Mouse (Mus musculus) right cerebral cortex, postnatal 36 days (tissue): ENCODE measurements around the gene Oog4.
"Not testable (repeated sequence)": the region's sequence is repeated elsewhere in the genome, so short reads cannot be mapped to it uniquely, and the experiment has no call there.

Experiments
- DNase-seq, 2 experiments: peaks; one replicate each; pipeline ENCODE4 v3.0.0; 2022; ENCODE audit warnings: low spot score in 2 of 2, mixed read lengths in 1 of 2

Gene Oog4

DNA sequence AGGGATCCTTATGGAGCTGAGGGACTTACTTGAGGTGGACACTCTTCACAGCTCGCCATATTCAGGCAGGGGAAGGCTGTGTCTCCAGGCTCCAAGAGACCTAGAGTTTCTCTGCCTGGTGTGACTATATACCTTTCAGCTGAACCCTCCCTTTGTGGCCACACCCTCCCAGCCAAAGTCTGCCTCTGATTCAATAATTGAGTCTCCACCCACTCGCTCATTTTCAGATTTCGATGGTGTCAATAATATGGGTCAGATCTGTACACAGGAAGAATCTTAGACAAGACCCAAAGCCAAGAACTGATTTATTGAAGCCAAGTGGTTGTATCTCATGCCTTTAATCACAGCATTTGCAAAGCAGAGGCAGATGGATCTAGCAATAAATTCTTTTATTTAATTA is at the start of gene Oog4:
Gene Oog4 (minus strand): TSS at position 101 of the 400 bp plus-strand sequence.
- no peak for DNase-seq

DNA sequence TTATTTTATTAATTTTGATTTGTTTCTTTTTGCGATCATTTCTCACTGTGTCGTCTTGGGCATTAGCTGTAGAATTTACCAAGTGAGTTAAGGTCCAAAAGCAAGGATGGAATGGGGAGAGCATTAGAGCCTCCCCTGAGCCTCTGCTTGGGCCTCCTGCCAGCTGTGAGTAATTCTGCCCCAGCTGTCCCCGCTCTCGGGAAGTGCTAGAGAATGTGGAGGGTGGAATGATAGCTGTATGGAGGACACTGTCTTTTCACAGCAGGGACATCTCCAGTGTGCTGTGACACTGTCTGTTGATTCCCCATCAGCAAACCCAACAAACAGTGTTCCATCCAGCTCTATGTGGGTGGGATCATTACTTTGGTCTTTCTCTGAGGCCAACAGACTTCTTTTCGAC is 23.4 kb downstream of the Oog4 start:
- not testable (repeated sequence) for DNase-seq

DNA sequence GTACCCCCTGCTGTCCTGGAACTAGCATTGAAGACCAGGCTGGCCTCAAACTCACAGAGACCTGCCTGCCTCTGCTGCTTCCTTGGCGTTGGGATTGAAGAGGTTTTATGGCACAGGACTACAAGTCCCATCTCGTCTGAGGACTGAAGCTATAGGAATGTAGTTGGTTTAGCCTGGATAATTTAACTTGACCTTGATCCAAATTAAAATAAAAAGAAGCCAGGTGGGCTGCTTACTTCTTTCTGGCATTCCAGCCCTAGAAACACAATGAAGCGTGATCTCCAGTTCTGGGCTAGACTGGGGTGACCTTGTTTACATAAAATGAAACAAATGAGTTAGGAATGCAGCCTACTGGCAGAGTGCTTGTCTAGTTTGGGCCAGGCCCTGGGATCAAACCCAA is 36.0 kb downstream of the Oog4 start:
- no peak for DNase-seq

DNA sequence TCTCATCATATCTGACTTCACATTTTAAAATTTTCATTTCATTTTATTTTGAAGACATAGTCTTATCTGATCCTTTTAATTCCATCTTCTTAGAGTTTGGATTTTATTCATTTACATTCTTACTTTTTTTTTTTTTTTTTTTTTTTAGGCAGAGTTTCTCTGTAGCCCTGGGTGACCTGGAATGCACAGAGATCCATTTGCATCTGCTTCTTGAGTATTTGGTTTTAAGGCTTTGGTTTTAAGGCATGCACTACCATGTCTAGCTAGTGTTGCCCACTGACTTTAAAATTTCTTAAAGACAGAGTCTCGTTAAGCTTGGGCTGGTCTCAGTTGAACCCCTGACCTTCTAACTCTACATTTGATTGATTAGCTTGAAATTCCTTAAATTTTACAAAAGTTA is 36.5 kb downstream of the Oog4 start:
- no peak for DNase-seq

DNA sequence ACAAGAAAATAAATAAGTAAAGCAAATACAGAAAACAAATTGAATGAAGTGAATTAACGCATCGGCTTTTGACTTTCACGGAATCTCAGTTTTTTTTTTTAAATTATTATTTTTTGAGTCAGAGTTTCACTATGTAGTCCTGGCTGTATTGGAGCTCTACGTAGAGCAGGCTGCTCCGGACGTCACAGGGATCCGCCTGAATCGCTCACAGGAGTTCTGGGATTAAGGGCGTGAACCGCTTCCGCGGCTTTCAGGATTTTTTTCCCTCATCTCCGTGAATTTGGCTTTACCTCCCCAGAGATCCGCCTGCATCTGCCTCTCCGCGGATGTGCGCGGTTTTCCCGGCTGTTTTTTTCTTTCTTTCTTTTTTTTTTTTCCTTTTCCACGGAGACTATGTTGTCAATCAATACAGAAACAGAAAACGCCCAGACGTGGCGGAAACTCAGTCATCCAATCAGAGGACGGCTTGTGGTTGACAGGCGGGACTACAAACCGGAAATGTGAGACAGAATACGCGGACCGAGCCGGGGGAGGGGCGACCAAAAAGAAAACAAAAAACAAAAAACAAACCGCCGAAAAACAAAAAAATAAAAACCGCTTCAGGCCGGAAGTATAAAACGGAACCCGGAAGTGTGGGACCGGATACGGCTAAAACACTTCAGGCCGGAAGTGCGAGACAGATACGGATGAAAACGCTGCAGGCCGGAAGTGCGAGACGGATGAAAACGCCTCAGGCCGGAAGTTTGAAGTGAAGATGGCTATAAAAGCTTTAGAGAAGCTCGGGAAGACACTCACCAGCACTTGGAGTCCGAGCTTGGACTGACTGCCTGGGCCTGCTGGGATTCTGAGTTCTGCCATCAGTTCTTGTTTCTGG is 37.7 kb downstream of the Oog4 start, which contains the start of gene Pramef8:
Gene Pramef8 (plus strand): TSS at position 208 of the 874 bp plus-strand sequence.
- DNase-seq = peak; percentile 86 to 87

DNA sequence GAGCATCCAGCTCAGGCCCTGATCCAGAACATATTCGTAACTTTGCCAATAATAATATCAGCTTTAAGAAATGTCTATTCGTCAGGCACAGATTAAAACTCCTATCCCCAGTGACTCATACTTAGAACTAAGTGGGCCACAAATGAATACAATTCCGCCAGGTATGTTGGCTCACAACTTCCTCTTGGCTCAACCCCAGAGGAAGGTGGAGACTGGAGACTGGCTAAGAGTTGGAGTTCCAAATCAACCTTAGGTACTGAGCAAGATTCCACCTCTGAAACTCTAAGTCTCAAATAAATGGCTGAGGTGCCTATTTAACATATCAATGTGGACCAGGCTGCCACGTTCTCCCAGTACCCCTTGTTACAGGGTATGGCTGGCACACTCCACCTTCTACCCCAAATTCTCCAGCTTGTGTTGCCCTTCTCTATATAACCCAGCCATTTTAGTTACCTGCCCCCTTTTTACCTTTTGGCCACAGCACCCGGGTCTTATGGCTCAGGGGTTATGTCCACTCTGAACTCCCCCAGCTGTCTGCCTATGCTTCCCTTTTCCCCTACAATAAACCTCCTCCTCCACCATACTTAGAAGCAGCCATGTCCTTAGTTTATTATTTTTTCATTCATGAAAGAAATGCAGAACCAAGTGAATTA is 38.4 kb downstream of the Oog4 start:
- DNase-seq = no peak

DNA sequence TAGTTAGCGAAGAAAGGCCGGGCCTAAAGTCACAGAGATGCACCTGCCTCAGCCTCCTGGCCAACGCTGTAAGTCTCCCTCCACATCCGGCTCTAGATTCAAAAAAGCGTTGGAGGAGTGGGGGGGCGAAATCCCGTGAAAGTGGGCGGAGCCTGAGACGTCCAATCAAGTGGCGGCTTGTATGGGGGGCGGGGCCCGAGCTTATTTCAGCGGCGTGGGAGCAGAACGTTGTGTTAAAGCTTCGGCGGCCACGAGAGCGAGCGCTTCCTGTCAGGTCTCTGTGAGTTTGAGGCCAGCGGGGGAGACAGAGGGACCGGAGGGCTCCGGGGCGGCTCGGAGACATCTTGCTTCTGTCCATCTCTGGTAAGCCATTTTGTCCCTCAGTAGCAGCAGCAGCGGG is 55.9 kb downstream of the Oog4 start, which contains the start of gene Pramel1:
Gene Pramel1 (plus strand): TSS at position 248 of the 400 bp plus-strand sequence.
- DNase-seq = no peak

DNA sequence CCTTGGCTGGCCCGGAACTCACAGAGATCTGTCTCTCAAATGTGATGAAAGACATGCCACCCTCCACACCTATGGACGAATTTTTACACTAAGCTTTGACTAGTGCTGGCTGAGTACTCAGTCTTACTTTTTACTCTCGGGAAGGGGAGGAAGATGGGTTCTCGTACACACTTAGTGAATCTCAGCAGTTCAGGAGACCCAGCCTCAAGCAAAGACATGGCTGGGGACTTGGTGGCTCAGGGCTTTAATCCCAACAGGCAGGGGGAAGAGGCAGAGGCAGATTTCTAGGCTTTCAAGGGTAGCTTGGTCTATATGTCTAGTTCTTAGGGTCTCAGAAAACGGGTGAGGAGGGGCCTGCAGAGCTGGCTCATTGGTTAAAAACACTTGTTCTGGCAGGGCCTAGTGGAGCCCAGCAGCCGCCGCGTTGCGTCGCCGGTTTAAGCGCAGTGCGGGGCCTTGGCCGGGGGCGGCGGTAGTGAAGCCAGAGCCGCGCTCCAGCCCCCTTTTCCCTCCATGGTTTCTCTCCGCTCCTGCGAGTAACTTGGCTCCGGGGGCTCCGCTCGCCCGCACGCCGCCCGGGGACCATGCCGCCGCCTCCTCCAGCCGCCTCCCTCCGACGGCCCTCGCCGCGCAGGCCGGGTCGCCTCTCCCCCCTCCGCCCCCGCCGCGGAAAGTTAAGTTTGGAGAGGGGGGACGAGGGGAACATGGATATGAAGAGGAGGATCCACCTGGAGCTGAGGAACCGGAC is 61.0 kb downstream of the Oog4 start:
- no peak for DNase-seq
